Mouse (Mus musculus) embryonic fibroblast, embryonic 13.5 days (primary cell): Measurements from ENCODE around the gene Cdc42bpa.

Experiments
- CTCF ChIP-seq: IDR thresholded peaks from 2 replicates; pipeline ENCODE4 v1.5.1; 2011; ENCODE audit warnings: mild to moderate bottlenecking, control low read depth, low read length, moderate library complexity, borderline replicate concordance; ENCODE audit not compliant: insufficient read depth
- POLR2A ChIP-seq: IDR thresholded peaks from 2 replicates; pipeline ENCODE4 v1.6.1; 2011; ENCODE audit warnings: low read depth, mild to moderate bottlenecking, control low read depth, low read length, moderate library complexity

DNA sequence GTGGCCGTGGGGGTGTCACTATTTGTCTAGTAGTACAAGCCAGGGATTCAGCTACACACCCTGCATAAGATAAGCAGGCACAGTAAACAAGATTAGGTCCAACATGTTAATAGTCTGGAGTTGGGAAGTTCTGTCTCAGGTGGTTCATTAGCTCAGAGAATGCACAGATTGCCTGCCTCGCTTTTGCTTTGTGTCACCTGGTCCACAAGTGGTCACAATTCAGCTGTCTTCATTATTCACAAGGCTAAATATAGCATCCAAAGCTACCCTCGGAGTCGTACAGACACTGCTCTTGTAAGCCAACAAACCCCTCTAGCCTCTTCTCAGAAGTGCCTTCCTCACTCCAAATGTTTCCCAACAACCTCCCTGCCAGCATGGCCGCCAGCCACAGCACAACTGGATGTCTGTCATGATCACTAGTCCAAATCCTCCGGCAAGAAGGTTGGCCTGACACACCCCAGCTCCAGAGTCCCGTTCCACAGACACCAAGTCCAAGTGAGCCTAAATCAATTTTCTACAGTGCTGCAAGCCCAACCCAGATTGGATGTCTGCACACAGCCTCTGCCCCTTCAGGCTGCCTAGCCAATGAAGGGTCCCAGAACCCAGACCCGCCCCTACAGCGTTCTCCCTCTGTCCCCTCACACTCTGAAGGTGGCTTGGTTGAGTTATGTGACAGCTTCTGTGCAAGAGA, 234.7 kb downstream of the Cdc42bpa start:
- TF ChIP-seq CTCF (no peak), POLR2A (no peak)
